In genomic region chr16:17744536-17744935, GRCm38 (mm10) we compare ENCODE assay signal across 9 mouse cellular contexts. TPM values are rescaled to one million over a fixed set of nuclear protein-coding genes. Genes with fewer than 3 reads are reported as not detected.
DNase-seq lines count a peak whose midpoint lies in the region; ATAC-seq and TF ChIP-seq lines count a peak whose summit lies in the region.
"Had no signal": no experiment of that assay in that cellular context is flagged by ENCODE, and none has a peak within 500 bp of the region (broad histone marks: within the 10 kb centered on the region; RNA-seq: fewer than 3 reads in every experiment).

No protein-coding gene starts in this region.

- no peak for TF ChIP-seq POLR2A in cortical plate, adult 2 months (IDR thresholded peaks at IDR 0.05; ENCODE audit: extremely low read depth, insufficient read depth, low read length)

- no peak overlapping the region for H3K4me3 ChIP-seq in forebrain, embryonic 11.5 days (ENCODE audit: low read depth, low read length)
- H3K4me3 ChIP-seq in forebrain, embryonic 13.5 days = no peak overlapping the region
- no peak overlapping the region for H3K4me3 ChIP-seq in midbrain, embryonic 10.5 days
- H3K4me3 ChIP-seq in midbrain, embryonic 15.5 days = no peak overlapping the region
- no peak overlapping the region for H3K4me3 ChIP-seq in cortical plate, adult 2 months (ENCODE audit: insufficient read depth, low read length)
- H3K4me3 ChIP-seq: limb, embryonic 15.5 days had no signal

- no peak for ATAC-seq in forebrain, embryonic 11.5 days (replicated peaks; ENCODE audit: low FRiP score)
- no peak for ATAC-seq in forebrain, embryonic 13.5 days
- ATAC-seq in midbrain, embryonic 15.5 days (replicated peaks) = no peak

- H3K27ac ChIP-seq in forebrain, embryonic 11.5 days (ENCODE audit: low read depth, low read length) = no peak overlapping the region
- H3K27ac ChIP-seq in forebrain, embryonic 13.5 days = no peak overlapping the region
- H3K27ac ChIP-seq in midbrain, embryonic 10.5 days (replicated peaks) = no peak overlapping the region
- no peak overlapping the region for H3K27ac ChIP-seq in midbrain, embryonic 15.5 days
- no peak overlapping the region for H3K27ac ChIP-seq in cortical plate, adult 2 months (ENCODE audit: insufficient read depth, low read length)
- H3K27ac ChIP-seq: limb, embryonic 15.5 days had no signal

- no peak overlapping the region for H3K4me2 ChIP-seq in forebrain, embryonic 11.5 days (ENCODE audit: low read depth, low read length, severe bottlenecking)
- no peak overlapping the region for H3K4me2 ChIP-seq in forebrain, embryonic 13.5 days
- H3K4me2 ChIP-seq in midbrain, embryonic 15.5 days = no peak overlapping the region
- H3K4me2 ChIP-seq: limb, embryonic 15.5 days had no signal

- H3K9ac ChIP-seq in forebrain, embryonic 11.5 days (ENCODE audit: low read length) = no peak overlapping the region
- H3K9ac ChIP-seq in forebrain, embryonic 13.5 days = no peak overlapping the region
- H3K9ac ChIP-seq in midbrain, embryonic 15.5 days = no peak overlapping the region
- H3K9ac ChIP-seq: limb, embryonic 15.5 days had no signal

- TF ChIP-seq CTCF in cortical plate, adult 2 months (IDR thresholded peaks at IDR 0.05; ENCODE audit: extremely low read depth, insufficient read depth, low read length) = peak; percentile 55

- no peaks in the 10 kb centered on the region; the same call in 1 of the 2 replicates for H3K9me3 ChIP-seq in forebrain, embryonic 11.5 days (ENCODE audit: control insufficient read depth, low read length)
- no peaks in the 10 kb centered on the region; the same call in 1 of the 2 replicates for H3K9me3 ChIP-seq in forebrain, embryonic 13.5 days (replicated peaks)
- no peaks in the 10 kb centered on the region for H3K9me3 ChIP-seq in midbrain, embryonic 10.5 days (replicated peaks)
- H3K9me3 ChIP-seq in midbrain, embryonic 15.5 days = no peaks in the 10 kb centered on the region
- H3K9me3 ChIP-seq: limb, embryonic 15.5 days had no signal

- peak; percentile 79 for DNase-seq in forebrain, embryonic 11.5 days (ENCODE audit: low spot score)
- DNase-seq in midbrain, embryonic 10.5 days (ENCODE audit: low spot score) = peak; percentile 65
- peak; percentile 43 for DNase-seq in lung, postnatal 10 days
- no peak for DNase-seq in urinary bladder, adult 18-20 months (ENCODE audit: low spot score in 2 of 2)
- DNase-seq in layer of hippocampus, postnatal 36 days = no peak

- no peaks in the 10 kb centered on the region for H3K27me3 ChIP-seq in forebrain, embryonic 11.5 days (ENCODE audit: control insufficient read depth, insufficient read depth, low read length)
- peaks cover 4% of the 10 kb centered on the region; the same call in 1 of the 2 replicates for H3K27me3 ChIP-seq in forebrain, embryonic 13.5 days
- H3K27me3 ChIP-seq in midbrain, embryonic 10.5 days (ENCODE audit: low read depth, poor library complexity, severe bottlenecking) = no peaks in the 10 kb centered on the region
- H3K27me3 ChIP-seq in midbrain, embryonic 15.5 days (replicated peaks) = no peaks in the 10 kb centered on the region
- H3K27me3 ChIP-seq: limb, embryonic 15.5 days had no signal

- no peaks in the 10 kb centered on the region for H3K4me1 ChIP-seq in forebrain, embryonic 11.5 days (replicated peaks; ENCODE audit: control insufficient read depth, insufficient read depth, low read length)
- H3K4me1 ChIP-seq in forebrain, embryonic 13.5 days = no peaks in the 10 kb centered on the region
- H3K4me1 ChIP-seq in midbrain, embryonic 10.5 days = no peaks in the 10 kb centered on the region
- no peaks in the 10 kb centered on the region for H3K4me1 ChIP-seq in midbrain, embryonic 15.5 days
- H3K4me1 ChIP-seq in cortical plate, adult 2 months (ENCODE audit: control insufficient read depth, insufficient read depth, low read length) = no peaks in the 10 kb centered on the region

- 0% methylated on average over 1 of the region's 1 CpGs for WGBS in forebrain, embryonic 11.5 days
- 19% methylated on average over 1 of the region's 1 CpGs for WGBS in forebrain, embryonic 13.5 days
- 6% methylated on average over 1 of the region's 1 CpGs for WGBS in midbrain, embryonic 10.5 days
- 25% methylated on average over 1 of the region's 1 CpGs for WGBS in midbrain, embryonic 15.5 days

- H3K36me3 ChIP-seq in forebrain, embryonic 11.5 days (ENCODE audit: control insufficient read depth, insufficient read depth, low read length) = no peaks in the 10 kb centered on the region
- no peaks in the 10 kb centered on the region for H3K36me3 ChIP-seq in forebrain, embryonic 13.5 days (ENCODE audit: poor library complexity, severe bottlenecking)
- H3K36me3 ChIP-seq in midbrain, embryonic 10.5 days = no peaks in the 10 kb centered on the region
- H3K36me3 ChIP-seq in midbrain, embryonic 15.5 days (replicated peaks) = no peaks in the 10 kb centered on the region
- H3K36me3 ChIP-seq: limb, embryonic 15.5 days had no signal

RNA-seq across cellular contexts. Expression of gene Med15, which starts 11.8 kb away (rescaled TPM):
- polyA plus RNA-seq in forebrain, embryonic 11.5 days (2014; fragmentation: Nextera tagmentation; extraction: Ambion mirVana) = 48.1 and 50.9 TPM in 2 replicates
- polyA plus RNA-seq in forebrain, embryonic 13.5 days (2015; fragmentation: Nextera tagmentation; extraction: Ambion mirVana) = 42.0 and 45.2 TPM in 2 replicates
- 45.2 and 47.8 TPM in 2 replicates for polyA plus RNA-seq in midbrain, embryonic 10.5 days (2016; fragmentation: Nextera tagmentation; extraction: Ambion mirVana)
- 53.2 and 59.4 TPM in 2 replicates for polyA plus RNA-seq in midbrain, embryonic 15.5 days (2015; fragmentation: Nextera tagmentation; extraction: Ambion mirVana)
- 65.9 and 67.5 TPM in 2 replicates for polyA plus RNA-seq in cortical plate, adult 2 months (2012; rRNA removed)
- total RNA-seq in layer of hippocampus, postnatal 36 days (2021) = 10 to 100 TPM; 73.4 to 80.2 TPM

RNA-seq across cellular contexts. Expression of gene Klhl22, which starts 14.9 kb away (rescaled TPM):
- polyA plus RNA-seq in forebrain, embryonic 11.5 days (2014; fragmentation: Nextera tagmentation; extraction: Ambion mirVana) = 54.6 and 57.7 TPM in 2 replicates
- 53.4 and 55.6 TPM in 2 replicates for polyA plus RNA-seq in forebrain, embryonic 13.5 days (2015; fragmentation: Nextera tagmentation; extraction: Ambion mirVana)
- 52.6 and 57.4 TPM in 2 replicates for polyA plus RNA-seq in midbrain, embryonic 10.5 days (2016; fragmentation: Nextera tagmentation; extraction: Ambion mirVana)
- 93.2 and 93.4 TPM in 2 replicates for polyA plus RNA-seq in midbrain, embryonic 15.5 days (2015; fragmentation: Nextera tagmentation; extraction: Ambion mirVana)
- 107 and 126 TPM in 2 replicates for polyA plus RNA-seq in cortical plate, adult 2 months (2012; rRNA removed)
- 100 to 1,000 TPM in 1 of 2 experiments, 10 to 100 TPM in 1; 86.2 to 109 TPM for total RNA-seq in layer of hippocampus, postnatal 36 days (2021)

RNA-seq across cellular contexts. Expression of gene Scarf2, which starts 52.5 kb away (rescaled TPM):
- 7.4 and 7.9 TPM in 2 replicates for polyA plus RNA-seq in forebrain, embryonic 11.5 days (2014; fragmentation: Nextera tagmentation; extraction: Ambion mirVana)
- polyA plus RNA-seq in forebrain, embryonic 13.5 days (2015; fragmentation: Nextera tagmentation; extraction: Ambion mirVana) = 0.76 and 1.1 TPM in 2 replicates
- polyA plus RNA-seq in midbrain, embryonic 10.5 days (2016; fragmentation: Nextera tagmentation; extraction: Ambion mirVana) = 4.1 TPM in 2 replicates
- polyA plus RNA-seq in midbrain, embryonic 15.5 days (2015; fragmentation: Nextera tagmentation; extraction: Ambion mirVana) = 1.7 and 2.6 TPM in 2 replicates
- polyA plus RNA-seq in cortical plate, adult 2 months (2012; rRNA removed) = 3.5 and 3.7 TPM in 2 replicates
- total RNA-seq in layer of hippocampus, postnatal 36 days (2021) = 1 to 10 TPM; 2.1 to 2.4 TPM

Comparison
In these comparisons a context has a peak if more than half of its experiments do, and no peak if none do; other contexts are left out.
1. DNase-seq: peak in forebrain, embryonic 11.5 days (single experiment), midbrain, embryonic 10.5 days (single experiment) and lung, postnatal 10 days (single experiment); none in urinary bladder, adult 18-20 months (0 of 2) and layer of hippocampus, postnatal 36 days (0 of 2).